Mouse (Mus musculus): Measurements from ENCODE around the gene Ints1. TPM values are rescaled to one million over a fixed set of nuclear protein-coding genes. Genes with fewer than 3 reads are reported as not detected.

The Ints1 gene
- polyA plus RNA-seq, 2 experiments = 12.1 to 13.5 TPM

DNA sequence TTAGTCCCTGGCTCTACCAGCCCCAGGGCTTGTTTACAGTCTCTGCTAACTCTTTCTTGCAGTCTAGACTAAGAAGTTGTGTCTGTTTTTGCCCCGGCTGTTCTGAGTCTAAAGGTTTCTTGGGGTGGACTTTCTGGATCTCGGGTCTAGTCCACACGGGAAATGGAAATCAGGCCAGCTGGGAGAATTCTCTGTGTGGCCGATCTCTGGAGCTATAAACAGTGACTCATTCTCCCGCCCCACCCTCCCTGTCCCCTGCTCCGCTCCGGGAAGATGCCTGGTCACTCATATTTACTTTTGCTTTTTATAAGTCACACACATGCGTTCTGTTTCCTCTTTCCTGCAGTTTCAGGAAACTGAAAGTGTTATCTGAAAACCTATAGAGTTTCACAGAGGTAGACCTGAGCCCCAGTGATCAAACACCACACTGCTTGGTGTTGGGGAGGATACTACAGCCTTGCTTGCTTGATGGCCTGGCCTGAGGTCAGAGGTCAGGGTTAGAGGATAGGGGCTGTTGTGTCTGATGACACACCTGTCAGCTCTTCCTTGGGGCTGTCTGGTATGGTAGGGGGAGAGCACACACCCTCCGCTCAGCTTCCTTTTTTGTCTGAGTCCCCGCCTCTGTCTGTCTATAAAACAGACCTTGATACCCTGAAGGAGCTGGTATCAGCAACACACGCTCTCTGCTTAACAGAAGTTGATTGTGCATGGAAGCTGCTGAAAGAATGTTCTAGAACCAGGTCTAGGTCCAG, 18.0 kb upstream of the Ints1 start:
- Histone ChIP-seq H3K9ac (replicated peaks) (peak overlapping the region; percentile 82), H3K9me3 (ENCODE audit: control insufficient read depth, low read length) (no peaks in the 10 kb centered on the region), H3K4me1 (replicated peaks; ENCODE audit: control insufficient read depth in 2 of 2, insufficient read depth in 2 of 2, low read length in 1 of 2) (peaks cover 34 to 55% of the 10 kb centered on the region in 2 experiments), H3K4me3 (ENCODE audit: insufficient read depth in 1 of 2, low read depth in 2 of 2, low read length in 2 of 2) (peak overlapping the region; percentile 72 to 77), H3K4me2 (ENCODE audit: low read depth) (peak overlapping the region; percentile 95), H3K27ac (peak overlapping the region; percentile 93), H3K27me3 (ENCODE audit: control insufficient read depth, insufficient read depth, low read length) (no peaks in the 10 kb centered on the region), H3K36me3 (replicated peaks; ENCODE audit: control insufficient read depth, insufficient read depth, low read depth) (peaks cover 24% of the 10 kb centered on the region)
- TF ChIP-seq EP300 (IDR thresholded peaks at IDR 0.05; ENCODE audit: low read depth) (no peak), CTCF (IDR thresholded peaks at IDR 0.05; ENCODE audit: low read depth) (no peak)
- ATAC-seq (ENCODE audit: insufficient read depth) (peak; percentile 29; the same call in 1 of the 2 replicates), DNase-seq (ENCODE audit: low read depth in 3 of 3, low spot score in 3 of 3) (no peak)
- WGBS (ENCODE audit: insufficient replicate concordance) = 6% methylated on average over 11 of the region's 11 CpGs

DNA sequence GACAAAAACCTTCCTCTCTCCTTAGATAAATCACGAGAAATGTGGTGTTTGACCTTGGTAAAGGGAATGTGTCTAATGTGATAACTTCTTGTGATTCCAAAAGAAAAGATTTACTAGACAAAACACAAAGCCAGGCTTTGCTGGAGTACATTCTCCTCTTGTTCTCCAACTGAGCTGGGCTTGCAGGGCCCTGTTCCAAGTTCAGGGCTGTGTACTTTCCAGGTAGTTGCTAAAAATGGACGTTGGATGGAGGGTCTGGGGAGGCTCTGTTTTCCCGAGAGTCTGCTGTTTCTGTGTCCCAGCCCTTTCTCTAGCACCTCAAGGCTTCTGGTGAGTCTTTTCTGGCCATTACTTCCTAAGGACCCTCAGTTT, 17.5 kb upstream of the Ints1 start:
- H3K27ac ChIP-seq = peak overlapping the region; percentile 93
- peak overlapping the region; percentile 95 for H3K4me2 ChIP-seq (ENCODE audit: low read depth)
- peaks cover 22% of the 10 kb centered on the region for H3K36me3 ChIP-seq (replicated peaks; ENCODE audit: control insufficient read depth, insufficient read depth, low read depth)
- no peaks in the 10 kb centered on the region for H3K27me3 ChIP-seq (ENCODE audit: control insufficient read depth, insufficient read depth, low read length)
- TF ChIP-seq CTCF (IDR thresholded peaks at IDR 0.05; ENCODE audit: low read depth) (no peak), EP300 (IDR thresholded peaks at IDR 0.05; ENCODE audit: low read depth) (no peak)
- DNase-seq (ENCODE audit: low read depth in 3 of 3, low spot score in 3 of 3) (no peak), ATAC-seq (ENCODE audit: insufficient read depth) (no peak)
- H3K4me3 ChIP-seq (ENCODE audit: insufficient read depth in 1 of 2, low read depth in 2 of 2, low read length in 2 of 2) = peak overlapping the region; percentile 72 to 77
- peak overlapping the region; percentile 82 for H3K9ac ChIP-seq (replicated peaks)
- 4% methylated on average over 3 of the region's 3 CpGs for WGBS (ENCODE audit: insufficient replicate concordance)
- peaks cover 34 to 55% of the 10 kb centered on the region in 2 experiments for H3K4me1 ChIP-seq (replicated peaks; ENCODE audit: control insufficient read depth in 2 of 2, insufficient read depth in 2 of 2, low read length in 1 of 2)
- H3K9me3 ChIP-seq (ENCODE audit: control insufficient read depth, low read length) = no peaks in the 10 kb centered on the region

DNA sequence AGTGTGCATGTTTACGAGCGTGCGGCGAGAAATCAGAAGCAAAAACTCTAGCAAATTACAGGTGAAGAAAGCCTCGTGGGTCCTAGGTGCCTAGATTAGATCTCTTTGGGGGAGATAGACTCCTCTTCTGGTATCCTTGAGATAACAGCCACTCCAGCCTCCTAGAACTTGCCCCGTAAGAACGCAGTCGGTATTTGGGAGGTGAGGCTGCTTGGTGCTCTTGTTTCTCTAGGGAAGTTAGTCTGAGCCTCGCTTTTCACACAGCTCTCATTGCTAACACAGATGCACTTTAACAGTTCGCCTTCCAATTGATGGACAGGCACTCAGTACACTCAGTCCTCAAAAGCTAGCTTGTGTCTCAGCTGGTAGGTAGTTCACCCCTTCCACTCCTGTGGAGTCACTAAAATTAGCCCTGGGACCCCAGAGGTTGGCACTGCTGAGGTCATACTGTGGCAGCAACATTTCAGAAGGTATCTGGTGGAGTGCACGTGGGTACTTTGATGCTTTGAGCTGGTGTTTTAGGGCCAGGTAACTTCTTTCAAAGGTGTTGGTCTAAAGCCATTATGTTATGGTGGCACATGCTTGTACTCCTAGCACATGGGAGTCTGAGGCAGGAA, 16.8 kb upstream of the Ints1 start:
- Histone ChIP-seq H3K27ac (peak overlapping the region; percentile 93), H3K4me2 (ENCODE audit: low read depth) (peak overlapping the region; percentile 95), H3K27me3 (ENCODE audit: control insufficient read depth, insufficient read depth, low read length) (no peaks in the 10 kb centered on the region), H3K4me1 (replicated peaks; ENCODE audit: control insufficient read depth in 2 of 2, insufficient read depth in 2 of 2, low read length in 1 of 2) (peaks cover 34 to 53% of the 10 kb centered on the region in 2 experiments), H3K9ac (replicated peaks) (peak overlapping the region; percentile 82), H3K36me3 (replicated peaks; ENCODE audit: control insufficient read depth, insufficient read depth, low read depth) (peaks cover 21% of the 10 kb centered on the region), H3K4me3 (ENCODE audit: insufficient read depth in 1 of 2, low read depth in 2 of 2, low read length in 2 of 2) (peak overlapping the region; percentile 72 to 77), H3K9me3 (ENCODE audit: control insufficient read depth, low read length) (no peaks in the 10 kb centered on the region)
- no peak for DNase-seq (ENCODE audit: low read depth in 3 of 3, low spot score in 3 of 3)
- TF ChIP-seq EP300 (IDR thresholded peaks at IDR 0.05; ENCODE audit: low read depth) (no peak), CTCF (IDR thresholded peaks at IDR 0.05; ENCODE audit: low read depth) (no peak)
- WGBS (ENCODE audit: insufficient replicate concordance) = 3% methylated on average over 11 of the region's 11 CpGs
- peak; percentile 3; the same call in 1 of the 2 replicates for ATAC-seq (ENCODE audit: insufficient read depth)

DNA sequence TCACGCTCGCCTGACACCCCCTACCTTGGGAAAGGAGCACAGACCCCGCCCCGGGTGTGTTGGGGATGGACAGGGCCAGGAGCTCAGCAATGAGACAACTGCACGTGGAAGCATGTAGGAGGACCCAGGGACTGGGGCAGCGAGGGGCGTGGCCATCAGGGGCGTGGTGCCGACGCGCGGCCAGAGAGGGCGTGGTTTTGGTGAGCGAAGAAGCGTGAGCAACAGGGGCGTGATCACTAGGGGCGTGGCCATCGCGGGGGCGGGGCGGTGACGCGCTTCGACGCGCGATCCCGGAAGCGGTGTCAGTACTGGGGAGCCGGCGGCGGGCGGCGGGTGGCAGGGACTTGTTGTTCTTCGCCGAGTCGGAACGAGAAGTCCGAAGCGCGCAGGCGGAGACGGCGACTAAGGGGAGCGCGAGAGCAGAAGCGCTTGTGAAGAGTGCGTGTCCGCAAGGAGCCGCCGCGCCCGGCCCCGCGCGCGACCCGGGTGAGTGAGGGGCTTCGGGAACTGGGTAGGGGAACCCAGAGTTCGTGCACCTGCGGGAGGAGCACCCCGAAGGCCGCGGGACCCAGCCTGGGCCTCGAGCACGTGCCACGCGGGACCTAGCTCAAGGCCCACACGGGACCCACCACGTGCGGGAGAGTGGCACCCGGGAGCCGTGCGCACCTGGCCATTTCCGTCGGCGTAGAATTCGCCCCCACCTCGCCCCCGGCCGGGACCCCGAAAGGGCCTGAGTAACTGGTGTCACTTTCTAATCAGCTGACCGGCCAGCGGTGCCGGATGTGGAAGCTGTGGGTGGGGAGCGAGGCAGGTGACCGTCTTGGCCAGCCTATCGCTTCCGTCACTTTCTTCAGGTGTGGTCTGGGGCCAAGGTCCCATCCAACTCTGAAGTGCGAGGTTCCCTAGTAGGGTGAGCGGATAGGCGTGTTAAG, 16.0 kb upstream of the Ints1 start, which contains the start of gene Mafk:
Gene Mafk, plus strand, starts transcription at position 287 of the 932 bp plus-strand sequence.
- H3K27ac ChIP-seq = peak within 1 kb of the TSS; percentile 93
- TF ChIP-seq EP300 (IDR thresholded peaks at IDR 0.05; ENCODE audit: low read depth) = no peak
- peak; percentile 53 for TF ChIP-seq CTCF (IDR thresholded peaks at IDR 0.05; ENCODE audit: low read depth)
- DNase-seq (ENCODE audit: low read depth in 3 of 3, low spot score in 3 of 3) (peak; percentile 93 to 94 (median 94)), ATAC-seq (ENCODE audit: insufficient read depth) (peak; percentile 85)
- H3K9ac ChIP-seq (replicated peaks) = peak within 1 kb of the TSS; percentile 82
- H3K4me2 ChIP-seq (ENCODE audit: low read depth) = peak within 1 kb of the TSS; percentile 95
- peak within 1 kb of the TSS; percentile 72 to 77 for H3K4me3 ChIP-seq (ENCODE audit: insufficient read depth in 1 of 2, low read depth in 2 of 2, low read length in 2 of 2)
- WGBS (ENCODE audit: insufficient replicate concordance) = under 1% methylated on average over 91 of the region's 92 CpGs
- H3K36me3 ChIP-seq (replicated peaks; ENCODE audit: control insufficient read depth, insufficient read depth, low read depth) = peaks cover 19% of the 10 kb centered on the region
- H3K9me3 ChIP-seq (ENCODE audit: control insufficient read depth, low read length) = no peaks in the 10 kb centered on the region
- H3K27me3 ChIP-seq (ENCODE audit: control insufficient read depth, insufficient read depth, low read length) = no peaks in the 10 kb centered on the region
- peaks cover 34 to 46% of the 10 kb centered on the region in 2 experiments for H3K4me1 ChIP-seq (replicated peaks; ENCODE audit: control insufficient read depth in 2 of 2, insufficient read depth in 2 of 2, low read length in 1 of 2)

All from liver, embryonic 14.5 days (tissue).